Mouse (Mus musculus): ENCODE data around the gene Pitpnb.

DNA sequence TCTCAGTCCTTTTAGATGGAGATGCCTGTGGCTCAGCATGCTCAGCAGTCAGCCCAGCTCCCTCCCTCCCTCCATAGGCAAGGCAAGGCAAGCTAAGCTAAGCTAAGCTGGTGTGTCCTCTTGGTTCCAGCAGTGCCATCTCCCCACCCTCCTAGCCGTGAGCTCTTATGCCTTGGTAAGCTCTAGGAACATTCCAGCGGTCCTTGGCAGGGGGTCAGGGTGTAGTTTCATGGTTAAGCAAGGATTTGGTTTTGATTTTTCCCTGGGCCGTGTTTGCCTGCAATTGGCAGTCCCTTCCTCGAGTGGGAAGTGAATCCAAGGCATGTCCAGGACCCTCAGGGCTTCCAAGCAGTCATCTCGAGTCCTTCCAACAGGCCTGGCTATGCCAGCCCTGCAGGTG is 52.8 kb downstream of the Pitpnb start:
- TF ChIP-seq CTCF (IDR thresholded peaks at IDR 0.05; ENCODE audit: low read depth): no peak
- TF ChIP-seq EP300 (optimal IDR thresholded peaks at IDR 0.05): no peak

All from stomach, postnatal 0 days (tissue).